28 mouse cellular contexts compared by ENCODE assay signal in the genomic region with DNA sequence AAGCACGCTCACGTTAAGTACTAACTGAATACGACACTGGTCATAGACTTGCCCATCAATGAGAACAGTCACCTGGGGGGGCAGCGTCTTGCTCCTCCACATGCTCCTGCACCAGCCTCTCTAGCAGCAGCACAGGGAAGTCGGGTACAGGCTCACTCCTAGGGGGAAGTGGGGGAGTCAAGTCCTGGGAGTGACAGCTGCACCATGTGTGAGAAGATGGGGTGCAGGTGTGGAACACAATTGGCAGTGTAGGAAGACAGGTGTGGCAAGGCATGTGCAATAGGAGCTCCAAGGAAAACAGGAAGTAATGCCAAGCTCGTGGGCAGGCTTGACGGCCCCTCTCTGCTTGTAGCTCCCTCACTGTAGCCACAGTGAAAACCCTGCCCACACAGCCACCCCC. TPM values are rescaled to one million over a fixed set of nuclear protein-coding genes. Genes with fewer than 3 reads are reported as not detected.
"Had no signal": no experiment of that assay in that cellular context is flagged by ENCODE, and none has a peak within 500 bp of the region (broad histone marks: within the 10 kb centered on the region; RNA-seq: fewer than 3 reads in every experiment).

No protein-coding gene starts in this region.

- H3K9ac ChIP-seq: heart, embryonic 12.5 days; hindbrain, embryonic 12.5 days; hindbrain, embryonic 15.5 days; intestine, embryonic 15.5 days; limb, embryonic 13.5 days; limb, embryonic 15.5 days had no signal

- H3K4me2 ChIP-seq: heart, embryonic 12.5 days; hindbrain, embryonic 12.5 days; hindbrain, embryonic 15.5 days; intestine, embryonic 15.5 days; kidney, embryonic 15.5 days; limb, embryonic 13.5 days; limb, embryonic 15.5 days; liver, embryonic 13.5 days had no signal

- H3K9me3 ChIP-seq: heart, embryonic 10.5 days; heart, embryonic 12.5 days; hindbrain, embryonic 10.5 days; hindbrain, embryonic 12.5 days; hindbrain, embryonic 15.5 days; intestine, embryonic 15.5 days; kidney, embryonic 15.5 days; limb, embryonic 13.5 days; limb, embryonic 15.5 days; liver, embryonic 13.5 days had no signal

- DNase-seq: gastrocnemius, adult 2 months; gastrocnemius, postnatal 10 days; gastrocnemius, postnatal 25 days; heart, adult 18-20 months; heart, postnatal 10 days; heart, postnatal 4 days; kidney, adult 2 months; kidney, adult 9 months; kidney, postnatal 14 days; kidney, postnatal 36 days; layer of hippocampus, adult 9-11 months; layer of hippocampus, postnatal 36 days; left cerebral cortex, postnatal 4 days; liver, embryonic 13.5 days had no signal

- H3K4me3 ChIP-seq: gastrocnemius, adult 2 months; heart, embryonic 10.5 days; heart, embryonic 12.5 days; hindbrain, embryonic 10.5 days; hindbrain, embryonic 12.5 days; hindbrain, embryonic 15.5 days; intestine, embryonic 15.5 days; kidney, embryonic 15.5 days; limb, embryonic 13.5 days; limb, embryonic 15.5 days; liver, embryonic 13.5 days had no signal

- H3K27me3 ChIP-seq: intestine, embryonic 15.5 days; kidney, embryonic 15.5 days; limb, embryonic 13.5 days; limb, embryonic 15.5 days; liver, embryonic 13.5 days had no signal

- H3K27ac ChIP-seq: gastrocnemius, adult 2 months; heart, embryonic 10.5 days; hindbrain, embryonic 10.5 days; hindbrain, embryonic 12.5 days; hindbrain, embryonic 15.5 days; intestine, embryonic 15.5 days; kidney, embryonic 15.5 days; kidney, postnatal 0 days; limb, embryonic 13.5 days; limb, embryonic 15.5 days had no signal

- ATAC-seq: inflammation-experienced regulatory T-cells, adult 6 months; intestine, embryonic 15.5 days; intestine, postnatal 0 days had no signal

RNA-seq across cellular contexts. Expression of gene Il12rb1, which starts 37.0 kb away (rescaled TPM):
- polyA plus RNA-seq: heart, embryonic 10.5 days; heart, embryonic 12.5 days; heart, embryonic 14.5 days; hindbrain, embryonic 10.5 days; hindbrain, embryonic 12.5 days; hindbrain, embryonic 15.5 days; limb, embryonic 11.5 days had no signal
